Mouse (Mus musculus) heart, postnatal 0 days (tissue): ENCODE measurements around the gene Lrrk1.

Experiments used
- CTCF ChIP-seq: IDR thresholded peaks from 2 replicates; pipeline ENCODE4 v1.5.1; 2016; ENCODE audit warnings: antibody characterized with exemption, control low read depth, low read depth
- EP300 ChIP-seq: IDR thresholded peaks from 2 replicates; pipeline ENCODE4 v1.6.1; 2016; ENCODE audit warnings: antibody characterized with exemption, low read depth

GRCm38 (mm10) chr7:66249020-66249419 lies 139.1 kb downstream of the Lrrk1 start:
- TF ChIP-seq EP300 (no peak), CTCF (no peak)
